Mouse (Mus musculus): ENCODE data around the gene Uqcr10. TPM values are rescaled to one million over a fixed set of nuclear protein-coding genes. Genes with fewer than 3 reads are reported as not detected.
A peak's percentile ranks its signal among the peaks of the same experiment; 100 is the strongest.

Gene Uqcr10
- polyA plus RNA-seq, 1 experiment, result 2,120 TPM

GRCm38 (mm10) chr11:4677250-4677872 is 26.8 kb downstream of the Uqcr10 start:
- H3K27me3 ChIP-seq (replicated peaks; ENCODE audit: control insufficient read depth, insufficient read depth, low read length), result no peaks in the 10 kb centered on the region
- H3K27ac ChIP-seq (ENCODE audit: insufficient read depth, low read depth, low read length), result no peak overlapping the region
- H3K36me3 ChIP-seq (ENCODE audit: control insufficient read depth, insufficient read depth, low read length), result peaks cover 2% of the 10 kb centered on the region; the same call in 1 of the 2 replicates
- 93% methylated on average over 7 of the region's 7 CpGs for WGBS
- H3K4me3 ChIP-seq (ENCODE audit: insufficient read depth, low read depth, low read length), result no peak overlapping the region
- H3K4me1 ChIP-seq (ENCODE audit: control insufficient read depth, insufficient read depth, low read length), result no peaks in the 10 kb centered on the region
- no peak for DNase-seq
- TF ChIP-seq POLR2A (IDR thresholded peaks at IDR 0.05; ENCODE audit: low read depth, low read length) (no peak), CTCF (conservative IDR thresholded peaks at IDR 0.05; ENCODE audit: insufficient read depth, insufficient read length, low read depth, low read length) (no peak)

DNA sequence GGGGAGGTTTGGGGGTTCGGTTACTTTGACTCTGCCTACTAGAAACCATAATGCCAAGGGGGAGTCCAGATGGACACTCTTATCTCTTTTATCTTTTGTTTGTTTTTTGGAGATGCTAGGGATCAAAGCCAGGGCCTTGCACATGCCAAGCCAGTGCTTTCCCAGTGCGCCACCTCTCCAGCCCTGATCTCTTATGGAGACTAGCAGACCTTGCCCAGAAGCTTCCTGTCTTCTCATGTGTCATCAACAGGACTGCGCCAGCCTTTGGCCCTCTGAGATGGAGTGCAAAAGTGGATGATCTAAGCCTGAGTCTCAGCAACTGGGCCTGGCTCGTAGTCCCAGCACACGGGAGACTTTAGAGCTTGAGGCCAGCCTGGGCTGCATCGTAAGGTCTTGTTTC is 28.4 kb downstream of the Uqcr10 start:
- no peaks in the 10 kb centered on the region for H3K27me3 ChIP-seq (replicated peaks; ENCODE audit: control insufficient read depth, insufficient read depth, low read length)
- H3K36me3 ChIP-seq (ENCODE audit: control insufficient read depth, insufficient read depth, low read length), result peaks cover 2% of the 10 kb centered on the region; the same call in 1 of the 2 replicates
- 97% methylated on average over 6 of the region's 6 CpGs for WGBS
- H3K4me1 ChIP-seq (ENCODE audit: control insufficient read depth, insufficient read depth, low read length), result no peaks in the 10 kb centered on the region
- no peak overlapping the region for H3K4me3 ChIP-seq (ENCODE audit: insufficient read depth, low read depth, low read length)
- no peak overlapping the region for H3K27ac ChIP-seq (ENCODE audit: insufficient read depth, low read depth, low read length)
- no peak for DNase-seq
- TF ChIP-seq CTCF (conservative IDR thresholded peaks at IDR 0.05; ENCODE audit: insufficient read depth, insufficient read length, low read depth, low read length), result no peak
- no peak for TF ChIP-seq POLR2A (IDR thresholded peaks at IDR 0.05; ENCODE audit: low read depth, low read length)

DNA sequence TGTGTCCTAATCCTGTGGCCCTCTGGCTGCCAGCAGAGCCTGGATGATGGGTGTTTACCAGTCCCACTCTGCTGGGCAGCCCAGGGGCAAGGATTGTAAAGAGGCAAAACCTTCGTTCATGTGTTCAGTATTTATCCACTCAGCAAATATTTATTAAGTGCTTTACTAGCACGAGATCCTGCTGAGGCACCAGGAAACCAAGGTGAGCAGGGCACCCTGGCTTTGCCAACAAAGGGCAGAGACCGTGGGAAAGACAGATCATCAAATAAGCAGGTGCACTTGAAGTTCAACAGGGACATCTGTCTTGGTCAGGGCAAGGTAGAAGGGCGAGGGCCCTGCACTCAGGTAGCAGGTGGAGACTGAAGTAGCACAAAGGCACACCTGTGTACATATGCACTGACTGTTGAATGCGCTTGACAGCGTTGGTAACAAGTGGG is 29.0 kb downstream of the Uqcr10 start:
- Histone ChIP-seq H3K27ac (ENCODE audit: insufficient read depth, low read depth, low read length) (no peak overlapping the region), H3K4me3 (ENCODE audit: insufficient read depth, low read depth, low read length) (no peak overlapping the region), H3K4me1 (ENCODE audit: control insufficient read depth, insufficient read depth, low read length) (no peaks in the 10 kb centered on the region), H3K27me3 (replicated peaks; ENCODE audit: control insufficient read depth, insufficient read depth, low read length) (no peaks in the 10 kb centered on the region), H3K36me3 (ENCODE audit: control insufficient read depth, insufficient read depth, low read length) (peaks cover 2% of the 10 kb centered on the region; the same call in 1 of the 2 replicates)
- peak; percentile 50 for DNase-seq
- 73% methylated on average over 6 of the region's 6 CpGs for WGBS
- TF ChIP-seq POLR2A (IDR thresholded peaks at IDR 0.05; ENCODE audit: low read depth, low read length), result no peak

- H3K4me1 ChIP-seq (ENCODE audit: control insufficient read depth, insufficient read depth, low read length), result no peaks in the 10 kb centered on the region
- no peak for TF ChIP-seq CTCF (conservative IDR thresholded peaks at IDR 0.05; ENCODE audit: insufficient read depth, insufficient read length, low read depth, low read length)
- TF ChIP-seq POLR2A (IDR thresholded peaks at IDR 0.05; ENCODE audit: low read depth, low read length), result no peak
- H3K4me3 ChIP-seq (ENCODE audit: insufficient read depth, low read depth, low read length), result no peak overlapping the region
- no peak overlapping the region for H3K27ac ChIP-seq (ENCODE audit: insufficient read depth, low read depth, low read length)
- no peaks in the 10 kb centered on the region for H3K27me3 ChIP-seq (replicated peaks; ENCODE audit: control insufficient read depth, insufficient read depth, low read length)
- no peaks in the 10 kb centered on the region for H3K36me3 ChIP-seq (ENCODE audit: control insufficient read depth, insufficient read depth, low read length)
- WGBS, result 100% methylated on average over 1 of the region's 1 CpGs
- DNase-seq, result no peak
Observed at GRCm38 (mm10) chr11:4674593-4674992, 29.5 kb downstream of the Uqcr10 start.

- H3K4me1 ChIP-seq (ENCODE audit: control insufficient read depth, insufficient read depth, low read length), result no peaks in the 10 kb centered on the region
- no peaks in the 10 kb centered on the region for H3K36me3 ChIP-seq (ENCODE audit: control insufficient read depth, insufficient read depth, low read length)
- no peaks in the 10 kb centered on the region for H3K27me3 ChIP-seq (replicated peaks; ENCODE audit: control insufficient read depth, insufficient read depth, low read length)
- TF ChIP-seq CTCF (conservative IDR thresholded peaks at IDR 0.05; ENCODE audit: insufficient read depth, insufficient read length, low read depth, low read length) (no peak), POLR2A (IDR thresholded peaks at IDR 0.05; ENCODE audit: low read depth, low read length) (no peak)
- no peak overlapping the region for H3K27ac ChIP-seq (ENCODE audit: insufficient read depth, low read depth, low read length)
- WGBS, result 72% methylated on average over 4 of the region's 4 CpGs
- no peak for DNase-seq
- H3K4me3 ChIP-seq (ENCODE audit: insufficient read depth, low read depth, low read length), result no peak overlapping the region
Observed at GRCm38 (mm10) chr11:4671736-4672135, 32.4 kb downstream of the Uqcr10 start.

DNA sequence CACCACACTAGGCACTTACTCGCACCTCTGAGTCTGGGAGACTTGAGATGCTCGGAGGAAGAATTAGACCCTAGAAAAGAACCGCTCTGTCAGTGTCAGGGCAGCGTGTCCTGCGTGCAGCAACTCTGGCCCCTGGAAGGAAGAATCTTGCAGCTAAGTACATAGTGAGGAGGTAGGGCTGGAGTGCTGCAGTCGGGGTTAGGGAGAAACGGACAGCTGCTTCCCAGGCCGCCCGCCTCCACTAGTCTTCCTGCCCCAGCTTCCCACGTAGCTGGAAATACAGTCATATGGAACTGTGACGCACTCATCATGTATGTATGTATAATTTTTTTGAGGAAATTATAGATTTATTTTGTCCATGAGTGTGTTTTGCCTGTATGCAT is 41.7 kb downstream of the Uqcr10 start:
- H3K4me3 ChIP-seq (ENCODE audit: insufficient read depth, low read depth, low read length), result no peak overlapping the region
- H3K36me3 ChIP-seq (ENCODE audit: control insufficient read depth, insufficient read depth, low read length), result no peaks in the 10 kb centered on the region; the same call in none of the 2 replicates
- 91% methylated on average over 11 of the region's 11 CpGs for WGBS
- no peak for DNase-seq
- H3K27ac ChIP-seq (ENCODE audit: insufficient read depth, low read depth, low read length), result no peak overlapping the region
- H3K27me3 ChIP-seq (replicated peaks; ENCODE audit: control insufficient read depth, insufficient read depth, low read length), result no peaks in the 10 kb centered on the region
- TF ChIP-seq CTCF (conservative IDR thresholded peaks at IDR 0.05; ENCODE audit: insufficient read depth, insufficient read length, low read depth, low read length) (no peak), POLR2A (IDR thresholded peaks at IDR 0.05; ENCODE audit: low read depth, low read length) (no peak)
- no peaks in the 10 kb centered on the region for H3K4me1 ChIP-seq (ENCODE audit: control insufficient read depth, insufficient read depth, low read length)

DNA sequence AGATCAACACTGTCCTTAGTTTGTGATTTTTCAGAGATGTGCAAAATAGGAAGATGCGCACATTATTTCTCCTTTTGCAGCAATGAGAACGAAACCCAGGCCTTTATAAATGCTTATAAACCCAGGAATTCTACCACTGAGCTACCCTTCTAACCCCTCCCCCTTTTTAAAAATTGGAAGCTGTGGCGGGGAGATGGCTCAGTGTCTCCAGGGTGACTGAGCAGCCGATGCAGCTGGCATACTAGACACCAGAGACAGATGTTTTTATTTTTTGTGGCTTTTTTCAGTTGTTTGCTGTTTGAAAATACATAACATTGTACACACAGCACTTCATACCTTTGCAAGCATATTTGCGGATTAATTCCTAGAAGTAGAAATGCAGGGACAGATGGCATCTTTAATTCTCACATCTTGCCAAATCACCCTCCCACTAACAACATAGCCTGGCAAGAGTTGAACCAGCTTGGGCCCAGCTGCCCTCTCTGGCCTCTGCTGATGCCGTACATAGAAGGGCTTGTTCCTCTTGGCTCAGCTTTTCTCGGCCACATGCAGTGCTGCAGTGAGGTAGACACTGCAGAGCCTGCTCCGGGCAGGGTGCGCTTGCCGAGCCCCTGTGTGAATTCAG is 42.2 kb downstream of the Uqcr10 start:
- DNase-seq, result no peak
- Histone ChIP-seq H3K27me3 (replicated peaks; ENCODE audit: control insufficient read depth, insufficient read depth, low read length) (no peaks in the 10 kb centered on the region), H3K27ac (ENCODE audit: insufficient read depth, low read depth, low read length) (no peak overlapping the region), H3K4me3 (ENCODE audit: insufficient read depth, low read depth, low read length) (no peak overlapping the region), H3K36me3 (ENCODE audit: control insufficient read depth, insufficient read depth, low read length) (no peaks in the 10 kb centered on the region; the same call in none of the 2 replicates), H3K4me1 (ENCODE audit: control insufficient read depth, insufficient read depth, low read length) (no peaks in the 10 kb centered on the region)
- TF ChIP-seq POLR2A (IDR thresholded peaks at IDR 0.05; ENCODE audit: low read depth, low read length), result no peak
- no peak for TF ChIP-seq CTCF (conservative IDR thresholded peaks at IDR 0.05; ENCODE audit: insufficient read depth, insufficient read length, low read depth, low read length)
- WGBS, result 82% methylated on average over 10 of the region's 10 CpGs

All from kidney, adult 2 months (tissue).